Mouse (Mus musculus) liver, postnatal 0 days (tissue): ENCODE measurements around the gene Dbr1.

ENCODE experiments used
- CTCF ChIP-seq: sonication (generic); IDR thresholded peaks from 2 replicates; pipeline ENCODE4 v1.5.1; 2016; ENCODE audit warnings: antibody characterized with exemption, low read depth
- EP300 ChIP-seq: IDR thresholded peaks from 2 replicates; pipeline ENCODE4 v1.6.1; 2016; ENCODE audit warnings: antibody characterized with exemption, low read depth, mild to moderate bottlenecking

- no peak for TF ChIP-seq CTCF
- TF ChIP-seq EP300 = no peak
Measured at GRCm38 (mm10) chr9:99630528-99631125, 55.0 kb downstream of the Dbr1 start.
